Mouse (Mus musculus) erythroblast, adult 5-6 weeks (primary cell): ENCODE results near the gene Cers6. TPM values are rescaled to one million over a fixed set of nuclear protein-coding genes. Genes with fewer than 3 reads are reported as not detected.

Source experiments
- ATAC-seq: replicated peaks from 2 replicates; pipeline ENCODE4 v1.8.0; 2016; ENCODE audit warnings: moderate number of reproducible peaks, mild to moderate bottlenecking, moderate TSS enrichment, inconsistent platforms; ENCODE audit not compliant: poor library complexity, low FRiP score, severe bottlenecking
- total RNA-seq, 2 experiments: library from RNA; stranded (forward) in 1 of 2; stranded (reverse) in 1 of 2; fragments of 150-400 nt in 1 of 2; fragments of 200-764, 138-1000 nt in 1 of 2; gene quantifications; 2 replicates each; pipeline versions ENCODE4 v1.2.3 to v1.2.4; 2015 to 2017; ENCODE audit warnings: low replicate concordance in 2 of 2

The Cers6 gene
- total RNA-seq, 2 experiments from 2014 or later = 9.3 to 16.3 TPM

DNA sequence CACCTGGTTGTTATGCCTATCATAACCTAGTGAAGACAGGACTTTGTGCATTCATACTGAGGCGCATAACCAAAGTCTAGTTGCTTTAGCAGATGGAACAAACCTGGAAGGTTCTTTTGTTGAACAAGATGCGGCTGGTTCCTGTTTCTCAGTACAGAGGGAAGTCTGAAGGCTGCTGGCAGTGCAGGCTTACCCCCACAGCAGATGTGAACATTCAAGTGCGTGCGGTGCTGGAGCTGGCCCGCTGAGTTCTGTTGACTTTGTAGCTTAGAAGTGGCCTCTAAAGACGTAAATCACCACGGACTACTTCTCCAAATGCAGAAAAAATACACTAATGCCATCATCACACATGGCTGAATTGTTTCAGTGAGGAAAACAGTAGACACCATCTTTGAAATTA is 186.1 kb downstream of the Cers6 start:
- ATAC-seq = no peak

DNA sequence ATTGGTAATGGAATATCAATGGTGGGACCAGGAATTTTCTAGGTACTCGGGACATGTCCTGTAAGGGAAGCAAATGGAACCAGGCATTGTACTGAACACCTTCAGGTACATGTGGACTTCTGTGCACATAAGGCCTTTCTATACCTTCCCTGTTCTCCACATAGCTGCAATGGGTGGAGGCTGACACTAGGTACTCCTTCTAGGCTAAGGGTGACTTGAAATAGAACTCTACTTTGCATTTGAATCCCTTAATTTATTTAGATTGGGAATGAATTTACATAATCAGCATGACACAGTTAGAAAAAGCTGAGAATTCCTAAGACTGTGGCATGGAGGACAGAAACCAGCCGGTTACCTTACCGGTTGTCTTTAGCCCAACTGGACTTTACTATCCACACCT is 186.6 kb downstream of the Cers6 start:
- ATAC-seq = no peak

DNA sequence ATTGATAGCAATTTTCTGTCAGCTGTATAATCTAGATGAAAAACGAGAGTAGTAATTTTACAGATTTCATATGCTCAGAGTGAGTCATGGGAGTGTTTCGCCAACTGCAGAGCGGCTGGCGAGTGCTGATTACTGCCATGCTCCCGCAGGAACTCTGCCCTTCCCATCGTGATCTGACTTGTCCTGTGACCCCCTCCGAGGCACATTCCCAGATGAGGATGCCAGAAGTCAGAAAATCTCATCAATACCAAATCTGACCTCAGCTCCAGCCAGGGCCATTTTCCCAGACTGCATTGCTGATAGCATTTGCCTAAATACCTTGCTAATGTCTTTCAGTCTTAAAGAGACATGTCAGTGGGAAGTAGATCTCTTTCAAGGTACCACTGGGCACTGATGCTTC is 187.9 kb downstream of the Cers6 start:
- no peak for ATAC-seq

DNA sequence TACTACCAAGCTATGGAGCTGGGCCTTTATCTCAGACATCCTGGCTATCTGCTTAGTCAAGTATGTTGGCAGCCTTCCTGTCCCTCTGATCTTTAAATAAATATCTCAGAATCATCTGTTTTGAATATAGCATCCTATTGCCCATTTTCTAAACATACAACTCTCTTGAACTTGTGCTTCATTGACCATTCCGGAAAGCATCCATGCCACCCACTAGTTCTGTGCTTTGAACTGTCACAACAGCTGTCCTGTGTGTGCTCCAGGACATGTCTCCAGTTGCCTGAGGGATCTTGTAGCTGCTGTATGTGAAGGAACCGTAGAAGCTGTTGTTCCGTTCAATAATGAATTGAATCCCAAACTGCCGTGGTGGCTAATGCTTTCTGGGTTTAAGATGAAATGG is 188.9 kb downstream of the Cers6 start:
- ATAC-seq = no peak

DNA sequence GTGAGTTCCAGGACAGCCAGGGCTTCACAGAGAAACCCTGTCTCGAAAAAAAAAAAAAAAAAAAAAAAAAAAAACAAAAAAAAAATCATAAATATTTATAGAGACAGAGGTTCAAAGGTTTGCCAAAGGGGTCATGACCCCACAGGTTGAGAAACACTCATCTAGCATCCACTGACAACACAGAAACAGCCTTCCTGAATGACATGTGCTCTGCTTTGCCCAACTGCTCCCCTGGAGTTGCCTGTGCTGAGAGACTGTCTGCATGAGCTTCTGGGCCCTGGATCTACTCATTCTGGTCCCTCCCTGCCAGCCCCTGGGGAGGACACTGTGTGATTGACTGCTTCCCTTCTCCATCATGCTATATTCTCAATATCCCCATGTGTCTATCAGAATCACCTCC is 190.4 kb downstream of the Cers6 start:
- ATAC-seq = no peak

DNA sequence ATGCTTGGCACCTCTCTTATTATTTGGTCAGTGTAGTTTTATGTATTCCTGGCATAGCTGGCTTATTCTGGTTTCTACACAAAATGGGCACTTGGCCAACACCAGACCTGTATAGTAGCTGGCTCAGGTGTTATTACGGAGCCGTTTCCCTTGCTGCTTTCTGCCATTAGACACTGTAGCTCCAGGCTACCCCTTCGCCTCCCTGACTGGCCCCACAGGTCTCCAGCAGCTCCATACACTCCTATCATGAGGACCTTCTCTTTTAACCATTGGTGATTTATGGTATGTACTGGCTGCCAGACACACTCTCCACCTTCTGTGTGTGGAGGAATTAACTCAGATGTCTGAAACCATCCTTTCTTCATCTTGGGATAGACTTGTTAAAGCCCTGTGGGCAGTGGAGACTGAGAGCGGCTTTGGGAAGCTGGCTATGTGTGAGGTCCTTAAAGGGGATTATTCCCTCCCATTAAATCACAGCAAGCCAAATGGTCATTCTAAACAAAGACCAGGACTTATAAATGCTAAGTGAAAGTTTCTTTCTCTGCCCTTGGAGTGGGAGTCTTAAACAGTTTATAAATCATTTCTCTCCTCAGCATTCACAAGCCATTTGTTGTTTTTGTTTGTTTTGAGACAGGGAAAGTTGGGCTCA is 192.1 kb downstream of the Cers6 start:
- ATAC-seq = no peak

DNA sequence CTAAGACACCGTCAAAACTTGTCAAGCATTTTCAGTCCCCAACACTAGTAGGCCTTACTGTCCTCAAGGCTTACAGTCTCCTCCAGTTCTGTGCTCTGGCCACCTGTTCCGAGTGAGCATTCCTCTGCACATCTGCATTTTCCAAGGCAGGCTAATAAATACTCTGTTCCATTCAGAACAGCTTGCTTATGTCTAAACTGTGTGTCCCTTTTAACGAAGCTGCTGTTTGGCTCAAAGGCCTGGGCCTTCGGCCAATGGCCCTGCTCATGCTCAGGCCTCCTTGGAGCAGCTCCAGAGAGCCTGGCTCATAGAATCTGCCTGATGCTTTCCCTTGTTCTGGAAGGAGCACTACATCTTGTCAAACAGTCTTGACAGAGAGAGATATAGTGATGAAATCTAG is 193.0 kb downstream of the Cers6 start:
- no peak for ATAC-seq

DNA sequence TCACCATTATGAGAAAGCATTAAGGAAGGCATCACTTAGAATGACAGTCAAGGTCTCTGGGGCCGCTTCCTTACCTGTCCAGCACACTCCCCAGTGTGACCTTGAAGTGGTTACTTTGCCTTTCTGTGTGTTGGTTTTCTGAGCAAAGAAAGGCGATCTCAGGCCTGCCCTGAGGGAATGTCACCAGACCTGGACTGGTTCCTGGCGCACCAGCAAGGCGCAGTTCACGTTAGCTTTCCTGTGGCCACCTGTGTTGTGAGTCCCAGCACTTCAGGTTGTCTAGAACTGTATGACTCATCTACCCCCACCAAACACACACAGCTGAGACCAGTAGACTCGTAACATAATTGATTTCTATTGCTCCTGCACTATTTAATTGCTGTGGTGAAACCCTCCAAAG is 193.9 kb downstream of the Cers6 start:
- ATAC-seq = no peak

DNA sequence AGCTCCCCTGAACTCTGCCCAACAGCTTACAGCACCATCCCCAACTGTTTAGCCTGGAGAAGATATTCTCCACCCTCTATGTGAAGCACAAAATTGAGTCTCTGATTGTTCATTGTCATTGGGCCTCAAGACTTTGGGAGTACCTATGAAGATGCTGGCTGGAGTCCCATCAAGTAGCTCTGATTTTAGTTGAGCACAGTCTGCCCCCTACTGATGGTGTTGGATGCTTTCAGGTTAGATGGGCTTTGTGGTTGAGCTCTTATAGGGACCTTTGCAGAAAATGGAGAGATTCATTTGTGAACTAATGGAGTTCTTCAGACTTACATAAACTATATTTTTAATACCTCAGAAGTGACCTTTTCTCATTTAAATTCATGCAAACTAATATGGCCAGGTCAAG is 200.1 kb downstream of the Cers6 start:
- no peak for ATAC-seq

DNA sequence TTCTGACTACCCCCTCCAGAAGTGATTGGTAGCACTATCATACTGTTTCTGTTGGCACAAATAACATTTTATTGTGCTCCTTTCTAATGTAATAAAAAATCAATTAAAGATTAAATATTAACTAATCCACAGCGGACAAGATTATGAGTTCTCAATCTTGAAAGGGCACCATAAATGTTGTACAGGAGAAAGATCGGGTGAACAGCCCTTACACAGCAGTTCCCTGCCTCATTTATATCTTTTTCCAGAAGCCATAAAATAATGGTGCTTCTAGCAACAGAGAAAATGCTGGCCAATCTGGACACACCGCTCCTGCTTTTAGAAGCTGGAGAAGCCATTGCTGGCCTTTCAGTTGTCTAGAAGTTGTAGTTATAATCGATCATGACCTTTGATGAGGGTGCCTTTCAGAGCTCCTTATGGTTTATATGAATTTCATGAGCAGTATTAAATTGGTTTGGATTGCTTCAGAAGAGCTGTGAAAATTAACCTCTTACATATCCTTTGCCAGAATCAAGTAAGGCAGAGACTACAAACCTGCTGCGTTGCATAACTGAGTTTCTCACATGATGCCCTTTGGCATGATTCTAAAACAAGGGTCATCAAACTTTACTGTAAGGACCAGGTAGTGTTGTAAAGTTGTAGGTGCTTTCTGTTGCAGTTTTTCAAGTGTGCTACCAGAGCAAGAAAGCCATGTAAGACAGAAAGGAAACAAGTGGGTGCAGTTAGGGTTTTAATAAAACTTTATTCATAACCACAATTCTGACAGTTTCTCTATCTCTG is 200.9 kb downstream of the Cers6 start:
- ATAC-seq = no peak

DNA sequence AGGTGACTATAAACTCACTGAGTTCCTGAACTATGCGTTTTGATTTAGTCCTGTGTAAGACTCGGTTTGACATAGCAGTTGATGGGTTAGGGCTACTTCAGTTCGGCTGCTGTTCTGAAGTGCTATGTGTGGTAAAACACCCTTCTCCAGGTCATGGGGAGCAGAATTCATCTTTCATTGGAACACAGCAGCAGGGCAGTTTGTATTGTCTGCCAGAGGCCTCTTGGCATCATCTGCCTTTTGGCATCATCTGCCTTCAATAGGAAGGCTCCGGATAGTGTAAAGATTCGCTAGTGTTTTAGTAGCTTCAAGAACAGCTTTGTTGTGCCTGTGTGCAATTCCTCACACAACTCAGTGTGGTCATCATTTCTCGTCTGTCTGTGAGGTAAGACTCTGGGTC is 203.5 kb downstream of the Cers6 start:
- ATAC-seq = no peak

DNA sequence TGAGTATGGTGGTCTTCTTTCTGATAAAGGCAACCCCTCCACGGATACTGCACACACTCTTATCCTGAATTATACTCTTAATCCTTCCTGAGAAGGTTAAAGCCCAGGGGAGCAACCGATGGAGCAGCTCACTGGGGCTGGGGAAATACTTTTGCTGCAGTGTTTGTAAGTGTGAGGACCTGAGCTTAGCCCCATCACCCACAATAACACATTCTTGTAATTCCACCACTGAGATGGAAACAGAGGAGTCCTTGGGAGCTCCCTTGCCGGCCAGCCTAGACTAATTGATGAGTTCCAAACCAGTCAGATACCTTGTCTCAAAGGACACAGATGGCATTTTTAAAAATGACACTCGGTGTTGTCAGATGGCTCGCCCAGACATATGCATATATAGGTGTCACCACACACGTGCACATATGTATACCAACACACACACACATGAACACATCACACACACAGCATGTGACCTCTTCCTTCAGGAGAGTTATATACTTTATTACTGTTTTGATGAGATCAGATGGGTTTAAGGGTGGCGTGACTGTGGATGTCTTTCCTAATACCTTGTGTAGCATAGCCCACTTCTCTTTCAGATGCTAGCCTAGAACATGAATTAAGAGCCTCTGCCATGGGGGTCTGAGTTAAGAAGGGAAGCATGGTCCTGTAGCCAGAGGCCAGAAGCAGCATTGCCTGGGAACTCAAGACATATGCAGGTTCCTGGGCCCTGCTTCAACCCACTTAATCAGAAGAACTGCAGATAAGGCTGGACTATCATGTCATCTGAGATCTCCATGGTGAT is 210.4 kb downstream of the Cers6 start:
- no peak for ATAC-seq

DNA sequence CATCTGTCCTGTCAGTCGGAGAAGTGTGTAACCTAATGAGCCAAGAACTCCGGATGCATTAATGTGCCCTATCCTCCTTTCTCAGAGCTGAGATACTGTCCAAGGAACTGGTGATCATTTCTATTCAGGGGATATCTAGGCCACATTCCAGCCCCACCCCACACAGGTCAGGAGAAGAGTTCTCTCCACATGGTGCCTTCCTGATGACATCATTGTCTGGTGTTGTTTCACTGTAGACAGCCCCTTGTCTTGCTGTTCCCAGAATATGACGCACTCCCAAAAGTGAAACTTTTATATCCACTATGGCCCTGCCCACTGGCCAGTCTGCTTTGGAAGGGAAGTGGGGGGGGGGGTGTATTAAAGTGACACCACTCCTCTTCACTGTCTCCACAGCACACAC is 215.9 kb downstream of the Cers6 start:
- no peak for ATAC-seq

DNA sequence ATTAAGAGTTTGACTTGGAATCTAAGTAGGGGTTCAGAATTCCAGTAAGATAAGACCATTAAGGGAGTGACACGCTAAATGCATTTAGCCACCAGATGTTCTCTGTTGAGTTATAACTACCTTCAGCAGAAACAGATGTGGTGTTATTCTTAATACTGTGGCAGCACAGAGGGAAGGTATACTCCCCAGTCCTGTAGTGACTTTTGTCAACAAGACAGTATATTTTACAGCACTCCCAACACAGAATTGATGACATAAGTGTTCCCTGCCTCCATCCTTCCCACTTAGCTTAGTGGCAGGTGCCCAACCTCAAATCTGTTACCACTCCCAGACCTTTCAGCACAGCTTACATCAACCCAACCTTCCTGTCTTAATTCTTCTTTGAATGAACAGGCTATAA is 219.5 kb downstream of the Cers6 start:
- ATAC-seq = no peak

DNA sequence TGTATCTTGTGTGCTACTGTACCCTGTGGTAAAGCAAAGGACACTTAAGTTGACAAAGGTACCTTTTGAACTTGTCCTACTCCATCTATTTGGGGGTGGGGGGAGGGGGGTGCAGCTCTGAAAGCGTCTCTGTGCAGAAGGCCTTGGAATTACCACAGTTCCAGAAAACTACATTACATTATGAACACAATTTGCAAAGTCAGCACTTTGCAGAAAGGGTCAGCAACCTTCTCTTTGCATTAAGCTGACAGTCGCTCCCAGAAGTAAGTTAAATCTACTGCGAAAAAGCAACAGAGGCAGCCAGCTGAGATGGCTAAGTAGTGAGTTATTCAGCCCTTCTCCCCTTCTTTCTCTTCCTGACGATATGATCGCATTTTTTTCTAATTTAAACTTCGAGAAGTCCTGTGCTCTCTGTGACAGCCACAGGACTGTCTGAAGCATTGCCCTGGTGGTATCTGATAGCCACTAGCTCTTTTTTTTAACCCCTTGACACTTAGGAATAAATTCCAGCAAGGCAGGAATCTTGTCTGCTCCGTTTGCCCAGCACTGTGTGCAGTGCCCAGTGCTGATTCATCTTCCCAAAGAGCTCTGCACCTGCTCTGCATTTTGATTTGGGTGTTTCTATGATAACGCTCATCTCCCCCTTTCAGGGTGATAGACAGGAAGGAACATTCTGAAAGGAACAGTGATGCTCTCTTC is 221.4 kb downstream of the Cers6 start:
- ATAC-seq = no peak

DNA sequence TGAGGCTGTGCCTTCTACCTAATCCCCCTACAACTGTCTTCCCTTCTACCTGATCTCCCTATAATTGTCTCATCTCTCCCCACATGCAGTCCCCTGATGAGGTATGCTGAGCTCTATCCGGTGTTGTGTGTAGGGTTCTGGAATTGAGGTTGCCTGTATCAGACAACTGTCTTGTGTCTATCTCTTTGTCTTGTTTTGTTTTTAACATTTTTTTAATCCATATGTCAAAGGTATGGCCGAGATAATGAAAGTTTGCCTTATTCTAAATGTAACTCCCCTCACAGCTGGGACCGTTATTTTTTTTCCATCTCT is 221.9 kb downstream of the Cers6 start:
- ATAC-seq = no peak

DNA sequence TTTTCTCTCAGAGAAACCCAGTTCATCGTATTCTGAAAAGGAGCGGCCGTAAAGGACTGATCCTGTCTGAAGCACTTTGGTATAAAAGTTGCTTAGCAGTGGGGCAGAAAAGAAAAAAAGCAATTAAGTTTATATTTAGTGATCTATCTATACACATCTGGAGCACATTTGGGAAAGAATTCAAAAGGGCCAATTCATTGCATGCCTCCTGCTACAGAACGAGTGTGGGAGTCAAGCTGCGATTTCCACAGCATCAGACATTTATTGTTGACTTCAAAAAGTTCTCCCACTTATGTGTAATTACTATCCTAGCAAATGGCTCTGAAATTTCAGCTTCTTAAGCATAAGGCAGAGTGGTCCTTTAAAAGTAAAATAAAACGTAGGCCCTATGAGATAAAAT is 223.2 kb downstream of the Cers6 start:
- ATAC-seq = no peak

DNA sequence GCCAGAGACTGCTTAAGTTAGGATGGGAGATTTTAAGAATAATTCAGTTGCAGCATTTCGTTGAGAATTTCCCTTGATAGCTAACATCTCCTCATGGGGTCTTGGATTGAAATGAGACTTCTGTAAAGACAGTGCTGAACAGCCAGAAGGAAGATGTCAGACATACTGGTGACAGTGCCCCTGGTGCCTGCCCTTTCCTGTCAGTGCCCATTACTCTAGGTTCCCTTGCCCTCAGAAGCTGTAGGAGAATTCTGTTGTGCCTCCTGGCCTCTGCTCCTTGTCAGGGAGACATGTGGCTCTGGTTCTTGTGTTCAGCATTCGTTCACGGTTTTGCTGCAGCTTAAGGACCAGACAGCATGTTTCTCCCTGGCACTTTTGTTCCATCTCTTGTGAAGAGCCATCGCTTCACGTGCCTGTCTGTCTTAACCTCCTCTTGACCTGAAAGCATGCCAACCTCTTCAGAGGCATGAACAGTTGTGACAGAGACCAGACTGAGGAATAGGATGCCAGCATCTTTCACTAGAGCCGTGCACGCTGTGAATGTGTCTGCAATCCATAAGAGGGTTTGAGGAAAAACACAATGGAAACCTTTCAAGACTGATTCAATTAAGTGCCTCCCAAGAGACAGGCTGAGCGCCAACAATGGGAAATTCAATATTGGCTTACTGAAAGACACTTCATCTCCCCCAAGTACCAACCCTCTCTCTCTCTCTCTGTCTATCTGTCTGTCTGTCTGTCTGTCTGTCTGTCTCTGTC is 225.4 kb downstream of the Cers6 start:
- ATAC-seq = no peak

DNA sequence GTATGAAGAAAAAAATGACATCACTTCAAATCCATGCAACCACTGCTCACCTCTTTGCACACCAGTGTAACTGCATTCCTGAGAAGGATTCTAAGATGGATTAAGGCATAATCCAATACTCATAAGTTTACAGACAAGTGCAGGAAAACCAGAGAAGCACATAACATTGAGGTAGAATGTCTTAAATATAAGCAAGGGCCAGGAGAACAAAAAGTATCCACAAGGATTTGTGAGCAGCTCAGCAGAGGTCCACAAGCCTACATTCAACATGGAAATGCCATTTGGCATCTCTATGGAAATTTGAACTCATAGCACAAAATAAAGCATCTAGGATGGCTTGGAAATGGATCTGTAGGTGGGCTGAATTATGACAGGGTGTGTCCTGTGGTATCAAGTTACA is 234.6 kb downstream of the Cers6 start:
- no peak for ATAC-seq

DNA sequence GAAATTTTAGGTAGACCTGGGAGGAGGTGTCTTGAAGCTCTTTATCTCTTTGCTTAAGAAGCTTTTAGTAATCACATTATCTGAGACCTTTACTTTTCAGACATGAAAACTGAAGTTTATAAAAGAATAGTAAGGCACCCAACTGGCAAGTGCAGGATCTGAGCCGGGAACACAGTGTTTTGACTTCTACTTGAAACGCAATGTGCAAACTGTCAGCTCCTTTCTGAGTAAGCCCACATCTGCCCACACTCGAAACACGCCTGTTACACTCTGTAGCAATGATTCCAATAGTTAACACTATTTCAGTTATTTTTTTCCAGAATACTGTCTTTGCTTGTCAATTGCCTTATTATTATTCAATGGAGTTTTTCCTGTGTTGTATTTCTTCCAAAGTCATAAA is 235.6 kb downstream of the Cers6 start:
- ATAC-seq = no peak
